Mouse (Mus musculus): ENCODE data around the gene Coasy.

DNA sequence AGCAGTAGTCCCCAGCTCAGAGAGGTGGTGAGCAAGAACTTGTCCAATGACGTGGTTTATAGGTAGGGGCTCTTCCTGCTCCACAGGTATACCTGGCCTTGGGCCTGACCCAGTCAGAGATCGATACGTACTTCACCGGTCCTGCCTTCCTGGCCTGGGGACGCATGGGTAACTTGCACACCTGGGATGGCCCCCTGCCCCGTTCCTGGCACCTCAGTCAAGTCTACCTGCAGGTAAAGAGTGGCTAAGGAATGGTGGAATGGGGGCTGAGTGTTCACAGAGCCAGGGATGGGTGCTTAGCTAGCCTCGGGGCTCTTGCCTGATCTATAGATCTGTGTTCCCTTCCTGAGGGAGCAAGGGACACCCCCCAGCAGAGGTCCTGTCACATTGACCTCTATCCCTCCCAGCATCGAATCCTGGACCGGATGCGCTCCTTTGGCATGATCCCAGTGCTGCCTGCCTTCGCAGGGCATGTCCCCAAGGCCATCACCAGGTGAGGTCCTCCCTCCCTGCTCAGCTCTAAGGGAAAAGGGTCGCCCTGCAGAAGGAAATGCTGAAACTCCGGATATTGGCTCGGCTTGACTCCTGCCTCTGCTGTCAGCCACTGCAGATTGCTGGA lies 10.4 kb upstream of the Coasy start:
- TF ChIP-seq CTCF (conservative IDR thresholded peaks at IDR 0.05; ENCODE audit: insufficient read depth, insufficient read length, low read depth, low read length) (no peak), POLR2A (IDR thresholded peaks at IDR 0.05; ENCODE audit: low read depth, low read length) (no peak)

Measured in kidney, adult 2 months (tissue).